Mouse (Mus musculus) B cell, adult 2 months (primary cell): ENCODE results near the gene Zfp57.
"Not testable (repeated sequence)": the region's sequence is repeated elsewhere in the genome, so short reads cannot be mapped to it uniquely, and the experiment has no call there.

Experiments
- DNase-seq, 2 experiments: peaks; one replicate each; pipeline ENCODE4 v3.0.0; 2022

Zfp57 gene

GRCm38 (mm10) chr17:37000863-37001262, at the start of gene Zfp57:
Gene Zfp57 (plus strand): TSS chr17:37001163.
- DNase-seq = no peak

- DNase-seq = no peak
Observed at GRCm38 (mm10) chr17:36952631-36953030, 48.3 kb upstream of the Zfp57 start.

GRCm38 (mm10) chr17:36953062-36953461, 47.9 kb upstream of the Zfp57 start:
- no peak for DNase-seq

- DNase-seq = peak; percentile 87 to 88
Observed at GRCm38 (mm10) chr17:36957999-36958743, 42.8 kb upstream of the Zfp57 start, which contains the start of the genes Znrd1 and Znrd1as. Gene Znrd1 (minus strand): TSS chr17:36958559. Gene Znrd1as (plus strand): TSS chr17:36958592.

- DNase-seq = no peak
Observed at GRCm38 (mm10) chr17:36958884-36959283, 42.1 kb upstream of the Zfp57 start.

GRCm38 (mm10) chr17:36961125-36961524, 39.8 kb upstream of the Zfp57 start:
- no peak for DNase-seq

GRCm38 (mm10) chr17:36966875-36967274, 34.1 kb upstream of the Zfp57 start:
- no peak for DNase-seq

- no peak for DNase-seq
Observed at GRCm38 (mm10) chr17:36970316-36970890, 30.6 kb upstream of the Zfp57 start.

- no peak for DNase-seq
Observed at GRCm38 (mm10) chr17:36971172-36971850, 29.7 kb upstream of the Zfp57 start.

- no peak for DNase-seq
Observed at GRCm38 (mm10) chr17:36972791-36973190, 28.2 kb upstream of the Zfp57 start.

GRCm38 (mm10) chr17:36973271-36973787, 27.6 kb upstream of the Zfp57 start:
- DNase-seq = no peak

- no peak for DNase-seq
Observed at GRCm38 (mm10) chr17:36981221-36981813, 19.6 kb upstream of the Zfp57 start, which contains the start of gene 2410137M14Rik. Gene 2410137M14Rik (minus strand): TSS chr17:36981237.

- DNase-seq = no peak
Observed at GRCm38 (mm10) chr17:36981845-36982244, 19.1 kb upstream of the Zfp57 start.

GRCm38 (mm10) chr17:36982253-36983155, 18.5 kb upstream of the Zfp57 start:
- no peak for DNase-seq

GRCm38 (mm10) chr17:36988475-36988874, 12.5 kb upstream of the Zfp57 start:
- no peak for DNase-seq

GRCm38 (mm10) chr17:36989437-36989836, 11.5 kb upstream of the Zfp57 start, which contains the start of gene H2-M5:
Gene H2-M5 (minus strand): TSS chr17:36989537.
- DNase-seq = no peak

GRCm38 (mm10) chr17:36990630-36991029, 10.3 kb upstream of the Zfp57 start:
- DNase-seq = not testable (repeated sequence)

- no peak for DNase-seq
Observed at GRCm38 (mm10) chr17:36992336-36993104, 8.4 kb upstream of the Zfp57 start.

- no peak for DNase-seq
Observed at GRCm38 (mm10) chr17:36993770-36994325, 7.1 kb upstream of the Zfp57 start.

GRCm38 (mm10) chr17:36994528-36994927, 6.4 kb upstream of the Zfp57 start:
- DNase-seq = no peak

GRCm38 (mm10) chr17:36995448-36995847, 5.5 kb upstream of the Zfp57 start:
- DNase-seq = no peak
